Mouse (Mus musculus) liver, postnatal 0 days (tissue): ENCODE measurements at regions not wholly inside any gene's neighbourhood (a gene's known extent, or its start where the extent isn't known, plus 50 kb on each side); places are given as distances from the start of the nearest gene placed in this dataset.

Experiments
- CTCF ChIP-seq: sonication (generic); IDR thresholded peaks from 2 replicates; pipeline ENCODE4 v1.5.1; 2016; ENCODE audit warnings: antibody characterized with exemption, low read depth
- EP300 ChIP-seq: IDR thresholded peaks from 2 replicates; pipeline ENCODE4 v1.6.1; 2016; ENCODE audit warnings: antibody characterized with exemption, low read depth, mild to moderate bottlenecking

GRCm38 (mm10) chr3:57972469-57973245 lies 124.8 kb upstream of the Pfn2 start:
- TF ChIP-seq CTCF: no peak
- no peak for TF ChIP-seq EP300
